34 mouse cellular contexts compared by ENCODE assay signal in genomic region chr14:12377289-12377688, GRCm38 (mm10). TPM values are rescaled to one million over a fixed set of nuclear protein-coding genes. Genes with fewer than 3 reads are reported as not detected.
"Had no signal": no experiment of that assay in that cellular context is flagged by ENCODE, and none has a peak within 500 bp of the region (broad histone marks: within the 10 kb centered on the region; RNA-seq: fewer than 3 reads in every experiment).

No protein-coding gene starts in this region.

- DNase-seq: gastrocnemius, adult 2 months; gastrocnemius, postnatal 10 days; gastrocnemius, postnatal 25 days; heart, adult 18-20 months; heart, postnatal 10 days; heart, postnatal 4 days; kidney, adult 18-20 months; kidney, adult 8-10 months; kidney, postnatal 10 days; kidney, postnatal 25 days; kidney, postnatal 4 days; liver; liver, embryonic 13.5 days had no signal

- H3K4me1 ChIP-seq: heart, embryonic 12.5 days; hindbrain, embryonic 12.5 days; intestine, embryonic 15.5 days; limb, embryonic 10.5 days; liver, embryonic 13.5 days; liver, embryonic 15.5 days had no signal

- H3K9ac ChIP-seq: heart, embryonic 12.5 days; hindbrain, embryonic 12.5 days; hindbrain, embryonic 14.5 days; intestine, embryonic 15.5 days; limb, embryonic 12.5 days; liver, embryonic 13.5 days; liver, embryonic 15.5 days had no signal

- ATAC-seq: hindbrain, embryonic 16.5 days; inflammation-experienced regulatory T-cells, adult 6 months; intestine, embryonic 15.5 days; intestine, postnatal 0 days had no signal

- H3K36me3 ChIP-seq: heart, embryonic 10.5 days; heart, embryonic 12.5 days; hindbrain, embryonic 10.5 days; hindbrain, embryonic 12.5 days; intestine, embryonic 15.5 days; limb, embryonic 10.5 days; limb, embryonic 12.5 days; liver, embryonic 13.5 days; liver, embryonic 15.5 days had no signal

- H3K4me2 ChIP-seq: hindbrain, embryonic 12.5 days; hindbrain, embryonic 14.5 days; intestine, embryonic 15.5 days; limb, embryonic 12.5 days; liver, embryonic 11.5 days; liver, embryonic 13.5 days; liver, embryonic 15.5 days had no signal

- H3K9me3 ChIP-seq: heart, embryonic 10.5 days; heart, embryonic 12.5 days; hindbrain, embryonic 10.5 days; hindbrain, embryonic 12.5 days; intestine, embryonic 15.5 days; limb, embryonic 10.5 days; limb, embryonic 12.5 days; liver, embryonic 13.5 days; liver, embryonic 15.5 days had no signal

- H3K4me3 ChIP-seq: gastrocnemius, adult 2 months; heart, embryonic 10.5 days; heart, embryonic 12.5 days; hindbrain, embryonic 10.5 days; hindbrain, embryonic 12.5 days; intestine, embryonic 15.5 days; left cerebral cortex, adult 2 months; limb, embryonic 10.5 days; limb, embryonic 12.5 days; liver, embryonic 13.5 days; liver, embryonic 15.5 days had no signal

- H3K27me3 ChIP-seq: intestine, embryonic 15.5 days; liver, embryonic 13.5 days; liver, embryonic 15.5 days had no signal

- H3K27ac ChIP-seq: gastrocnemius, adult 2 months; heart, embryonic 10.5 days; hindbrain, embryonic 10.5 days; hindbrain, embryonic 12.5 days; hindbrain, embryonic 14.5 days; intestine, embryonic 15.5 days; left cerebral cortex, adult 2 months; limb, embryonic 10.5 days; limb, embryonic 12.5 days; liver, embryonic 13.5 days; liver, embryonic 15.5 days had no signal

RNA-seq across cellular contexts. Expression of gene Fezf2, which starts 29.3 kb away (rescaled TPM):
- total RNA-seq: gastrocnemius, adult 2 months; gastrocnemius, postnatal 10 days; gastrocnemius, postnatal 25 days; gastrocnemius, postnatal 4 days; granulocyte monocyte progenitor cell, adult 5-6 weeks; heart, adult 18-20 months; heart, adult 8-10 months; heart, postnatal 10 days; heart, postnatal 25 days; heart, postnatal 4 days had no signal
- polyA plus RNA-seq: heart, embryonic 10.5 days; heart, embryonic 14.5 days; hindbrain, embryonic 14.5 days; inflammation-experienced regulatory T-cells, adult 6 months; intestine, embryonic 15.5 days; intestine, postnatal 0 days; kidney, embryonic 14.5 days; kidney, embryonic 16.5 days; limb, embryonic 10.5 days; liver, embryonic 13.5 days had no signal
